Mouse (Mus musculus): ENCODE data around the gene Homer1. TPM values are rescaled to one million over a fixed set of nuclear protein-coding genes. Genes with fewer than 3 reads are reported as not detected.

The Homer1 gene
- polyA plus RNA-seq, 1 experiment = 19.4 TPM

DNA sequence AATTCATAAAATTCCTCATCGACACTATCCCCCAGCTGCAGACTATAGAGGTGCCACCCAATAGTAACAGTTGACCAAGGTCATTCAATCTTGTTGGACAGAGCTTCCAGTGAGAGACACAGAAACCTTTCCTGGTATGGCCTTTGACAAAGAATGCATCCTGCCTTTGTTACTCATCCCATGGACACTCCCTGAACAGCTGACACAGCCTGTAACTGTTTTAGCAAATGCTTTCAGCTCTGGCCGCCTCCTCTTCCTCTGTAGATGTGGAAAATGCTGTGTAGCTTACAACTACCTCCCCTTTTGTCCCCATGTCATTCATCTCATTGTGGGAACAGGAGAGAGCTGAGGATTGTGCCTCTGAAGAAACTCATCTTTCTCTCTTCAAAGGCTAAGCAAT, 118.9 kb downstream of the Homer1 start:
- Histone ChIP-seq H3K27ac (ENCODE audit: insufficient read depth, low read length) (peak overlapping the region; percentile 55; the same call in 1 of the 2 replicates), H3K4me3 (ENCODE audit: insufficient read depth, low read length) (no peak overlapping the region), H3K4me1 (ENCODE audit: control insufficient read depth, insufficient read depth, low read length) (peaks cover 6% of the 10 kb centered on the region)
- TF ChIP-seq POLR2A (IDR thresholded peaks at IDR 0.05; ENCODE audit: low read depth, low read length) = no peak

DNA sequence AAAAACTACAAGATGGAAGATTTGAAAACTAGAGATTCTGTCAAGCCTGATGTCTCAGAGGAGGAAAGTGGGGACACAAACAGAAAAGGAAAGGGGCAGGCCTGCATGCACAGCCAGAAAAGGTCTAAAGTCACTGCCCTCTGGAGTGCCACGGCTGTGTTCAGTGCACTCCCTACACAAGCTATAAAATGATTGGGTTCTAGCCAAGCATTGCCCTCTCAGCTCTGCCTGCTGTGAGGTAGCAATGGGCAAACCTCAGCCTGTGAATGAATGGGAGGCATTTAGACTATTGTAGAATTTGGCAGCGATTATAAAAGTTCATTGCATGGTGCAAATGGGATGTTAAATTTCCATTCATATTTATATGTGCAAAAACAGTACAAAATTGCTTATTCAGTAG, 120.3 kb downstream of the Homer1 start:
- peaks cover 8% of the 10 kb centered on the region for H3K4me1 ChIP-seq (ENCODE audit: control insufficient read depth, insufficient read depth, low read length)
- TF ChIP-seq POLR2A (IDR thresholded peaks at IDR 0.05; ENCODE audit: low read depth, low read length) = no peak
- no peak for TF ChIP-seq CTCF (IDR thresholded peaks at IDR 0.05; ENCODE audit: borderline replicate concordance, insufficient read depth, low read length)
- H3K27ac ChIP-seq (ENCODE audit: insufficient read depth, low read length) = no peak overlapping the region
- H3K4me3 ChIP-seq (ENCODE audit: insufficient read depth, low read length) = no peak overlapping the region

DNA sequence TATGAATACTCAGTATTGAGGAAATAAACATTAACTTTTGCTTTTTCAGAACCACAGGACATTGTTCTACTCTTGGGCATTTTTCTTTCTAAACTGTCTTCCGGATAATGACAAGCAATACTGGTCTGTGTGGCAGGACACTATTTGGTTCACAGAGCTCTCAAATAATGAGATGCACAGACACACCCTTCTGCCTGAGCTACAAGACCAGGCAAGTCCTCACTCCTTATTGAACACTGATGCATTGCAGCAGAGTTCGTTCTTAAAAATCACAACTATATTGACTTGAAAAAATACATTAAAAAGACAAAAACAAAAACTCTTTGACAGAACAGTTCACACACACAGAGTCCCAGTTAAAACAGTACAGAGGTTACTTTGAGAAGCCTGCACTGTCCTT, 123.8 kb downstream of the Homer1 start:
- H3K27ac ChIP-seq (ENCODE audit: insufficient read depth, low read length) = peak overlapping the region; percentile 99
- H3K4me3 ChIP-seq (ENCODE audit: insufficient read depth, low read length) = no peak overlapping the region
- no peak for TF ChIP-seq POLR2A (IDR thresholded peaks at IDR 0.05; ENCODE audit: low read depth, low read length)
- no peak for TF ChIP-seq CTCF (IDR thresholded peaks at IDR 0.05; ENCODE audit: borderline replicate concordance, insufficient read depth, low read length)
- peaks cover 7% of the 10 kb centered on the region for H3K4me1 ChIP-seq (ENCODE audit: control insufficient read depth, insufficient read depth, low read length)

DNA sequence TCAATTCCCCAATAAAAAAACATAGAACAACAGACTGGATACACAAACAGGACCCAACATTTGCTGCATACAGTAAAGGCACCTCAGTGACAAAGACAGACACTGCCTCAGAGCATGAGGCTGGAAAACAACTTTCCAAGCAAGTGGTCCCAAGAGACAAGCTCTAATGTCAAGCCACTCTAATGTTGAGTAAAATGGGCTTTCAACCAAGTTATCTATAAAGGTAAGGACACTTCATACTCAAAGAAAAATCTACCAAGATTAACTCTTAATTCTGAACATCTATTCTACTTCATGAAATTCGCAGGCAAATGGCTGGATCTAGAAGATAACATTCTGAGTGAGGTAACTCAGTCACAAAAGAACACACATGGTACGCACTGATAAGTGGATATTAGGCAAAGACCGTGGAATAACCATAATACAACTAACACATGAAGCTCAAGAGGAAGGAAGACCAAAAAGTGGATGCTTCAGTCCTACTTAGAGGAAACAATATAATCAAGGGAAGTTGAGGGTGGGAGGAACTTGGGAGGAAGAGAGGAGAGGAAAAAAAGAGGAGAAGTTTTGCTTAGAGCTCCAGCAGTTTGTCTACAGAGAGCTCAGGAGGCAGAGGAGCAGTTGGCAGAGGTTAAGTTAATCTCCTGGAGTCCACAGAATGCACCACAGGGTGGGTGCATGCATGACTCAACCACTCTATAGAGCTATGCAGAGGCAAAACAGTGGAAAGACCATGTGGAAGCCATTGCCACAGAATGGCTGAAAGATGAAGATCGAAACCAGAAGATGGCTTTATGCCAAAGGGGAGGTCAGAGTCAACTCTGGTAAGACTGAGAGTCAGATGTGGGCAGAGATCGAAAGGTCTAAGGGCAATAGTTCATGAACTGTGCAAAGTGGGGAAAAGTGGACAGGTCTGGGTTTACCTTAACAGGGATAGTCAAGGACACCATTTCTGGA, 128.8 kb downstream of the Homer1 start:
- peaks cover 3% of the 10 kb centered on the region for H3K4me1 ChIP-seq (ENCODE audit: control insufficient read depth, insufficient read depth, low read length)
- no peak overlapping the region for H3K27ac ChIP-seq (ENCODE audit: insufficient read depth, low read length)
- TF ChIP-seq POLR2A (IDR thresholded peaks at IDR 0.05; ENCODE audit: low read depth, low read length) (no peak), CTCF (IDR thresholded peaks at IDR 0.05; ENCODE audit: borderline replicate concordance, insufficient read depth, low read length) (no peak)
- no peak overlapping the region for H3K4me3 ChIP-seq (ENCODE audit: insufficient read depth, low read length)

DNA sequence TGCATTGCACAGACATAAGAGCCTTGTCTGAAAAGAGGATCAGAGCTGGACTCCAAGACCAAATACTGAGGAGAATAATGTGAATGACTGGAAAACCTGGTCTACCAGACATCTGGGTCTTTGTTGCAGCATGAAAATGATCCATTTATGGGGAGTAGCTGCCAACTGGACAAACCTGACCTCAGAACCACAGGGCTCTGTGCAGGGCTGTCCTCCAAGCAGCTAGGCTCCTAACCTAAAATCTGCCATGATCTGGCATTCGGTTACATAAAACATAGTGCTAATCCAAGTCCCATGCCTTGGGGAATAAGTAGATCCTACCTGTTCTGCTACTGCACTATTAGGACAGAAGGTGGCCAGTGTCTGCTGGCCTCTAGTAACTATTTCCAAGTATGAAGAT, 129.8 kb downstream of the Homer1 start:
- no peak overlapping the region for H3K27ac ChIP-seq (ENCODE audit: insufficient read depth, low read length)
- TF ChIP-seq CTCF (IDR thresholded peaks at IDR 0.05; ENCODE audit: borderline replicate concordance, insufficient read depth, low read length) (no peak), POLR2A (IDR thresholded peaks at IDR 0.05; ENCODE audit: low read depth, low read length) (no peak)
- H3K4me3 ChIP-seq (ENCODE audit: insufficient read depth, low read length) = no peak overlapping the region
- H3K4me1 ChIP-seq (ENCODE audit: control insufficient read depth, insufficient read depth, low read length) = no peaks in the 10 kb centered on the region

DNA sequence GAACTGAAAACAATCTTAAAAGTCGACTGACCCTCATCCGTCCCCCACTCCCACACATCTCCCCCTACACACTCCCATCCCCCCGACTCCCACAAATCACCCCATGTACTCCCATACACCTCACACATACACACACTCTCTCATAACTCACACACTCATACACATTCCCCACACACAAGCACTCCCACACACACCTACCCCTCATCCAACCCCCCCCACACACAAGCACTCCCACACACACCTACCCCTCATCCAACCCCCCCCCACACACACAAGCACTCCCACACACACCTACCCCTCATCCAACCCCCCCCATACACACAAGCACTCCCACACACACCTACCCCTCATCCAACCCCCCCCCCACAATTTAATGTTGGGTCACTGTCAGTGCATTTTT, 140.7 kb downstream of the Homer1 start:
- no peaks in the 10 kb centered on the region for H3K4me1 ChIP-seq (ENCODE audit: control insufficient read depth, insufficient read depth, low read length)
- no peak overlapping the region for H3K27ac ChIP-seq (ENCODE audit: insufficient read depth, low read length)
- H3K4me3 ChIP-seq (ENCODE audit: insufficient read depth, low read length) = no peak overlapping the region
- TF ChIP-seq POLR2A (IDR thresholded peaks at IDR 0.05; ENCODE audit: low read depth, low read length) (no peak), CTCF (IDR thresholded peaks at IDR 0.05; ENCODE audit: borderline replicate concordance, insufficient read depth, low read length) (no peak)

DNA sequence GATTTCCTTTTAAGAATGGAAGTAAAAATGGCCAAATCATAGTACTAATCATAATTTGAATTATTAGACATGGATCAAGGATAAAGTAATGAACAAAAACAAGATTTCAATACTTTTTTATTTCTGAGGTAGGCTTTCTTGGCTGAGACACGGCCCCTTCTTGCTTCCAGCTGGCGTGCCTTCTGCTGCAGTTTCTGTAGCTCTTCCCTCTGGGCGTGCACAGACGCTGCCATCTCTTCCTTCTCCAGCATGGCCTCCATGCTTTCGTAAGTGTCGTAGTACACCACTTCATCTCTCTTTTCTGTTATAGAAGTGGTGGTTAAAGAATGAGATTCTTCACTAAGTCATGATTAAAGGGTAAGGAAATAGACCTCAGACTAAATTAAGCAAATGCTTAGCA, 153.8 kb downstream of the Homer1 start:
- TF ChIP-seq CTCF (IDR thresholded peaks at IDR 0.05; ENCODE audit: borderline replicate concordance, insufficient read depth, low read length) (no peak), POLR2A (IDR thresholded peaks at IDR 0.05; ENCODE audit: low read depth, low read length) (no peak)
- Histone ChIP-seq H3K27ac (ENCODE audit: insufficient read depth, low read length) (no peak overlapping the region), H3K4me3 (ENCODE audit: insufficient read depth, low read length) (no peak overlapping the region), H3K4me1 (ENCODE audit: control insufficient read depth, insufficient read depth, low read length) (no peaks in the 10 kb centered on the region)

Other genes starting within 250 kb of the Homer1 start
- 0.63 and 1.4 TPM in 2 replicates for gene Cmya5, start 154.9 kb upstream of the Homer1 start, polyA plus RNA-seq (2011; ENCODE audit: insufficient read length, low read depth, missing spikeins)
- gene Tent2, start 107.2 kb upstream of the Homer1 start, polyA plus RNA-seq (2011; ENCODE audit: insufficient read length, low read depth, missing spikeins) = 81.9 and 110 TPM in 2 replicates
- gene Jmy, start 200.2 kb downstream of the Homer1 start, polyA plus RNA-seq (2011; ENCODE audit: insufficient read length, low read depth, missing spikeins) = 14.4 and 17.0 TPM in 2 replicates